Mouse (Mus musculus) T-cell, adult 66 days (primary cell): Measurements from ENCODE around the gene Cdk1. TPM values are rescaled to one million over a fixed set of nuclear protein-coding genes. Genes with fewer than 3 reads are reported as not detected.

Experiments used
- total RNA-seq, 2 experiments: library from RNA; stranded (reverse); gene quantifications; 3 replicates in 1 of 2; 4 replicates in 1 of 2; pipeline ENCODE4 v1.2.4; 2023

Cdk1 gene
- 1 to 10 TPM; 4.7 to 8.8 TPM for total RNA-seq

DNA sequence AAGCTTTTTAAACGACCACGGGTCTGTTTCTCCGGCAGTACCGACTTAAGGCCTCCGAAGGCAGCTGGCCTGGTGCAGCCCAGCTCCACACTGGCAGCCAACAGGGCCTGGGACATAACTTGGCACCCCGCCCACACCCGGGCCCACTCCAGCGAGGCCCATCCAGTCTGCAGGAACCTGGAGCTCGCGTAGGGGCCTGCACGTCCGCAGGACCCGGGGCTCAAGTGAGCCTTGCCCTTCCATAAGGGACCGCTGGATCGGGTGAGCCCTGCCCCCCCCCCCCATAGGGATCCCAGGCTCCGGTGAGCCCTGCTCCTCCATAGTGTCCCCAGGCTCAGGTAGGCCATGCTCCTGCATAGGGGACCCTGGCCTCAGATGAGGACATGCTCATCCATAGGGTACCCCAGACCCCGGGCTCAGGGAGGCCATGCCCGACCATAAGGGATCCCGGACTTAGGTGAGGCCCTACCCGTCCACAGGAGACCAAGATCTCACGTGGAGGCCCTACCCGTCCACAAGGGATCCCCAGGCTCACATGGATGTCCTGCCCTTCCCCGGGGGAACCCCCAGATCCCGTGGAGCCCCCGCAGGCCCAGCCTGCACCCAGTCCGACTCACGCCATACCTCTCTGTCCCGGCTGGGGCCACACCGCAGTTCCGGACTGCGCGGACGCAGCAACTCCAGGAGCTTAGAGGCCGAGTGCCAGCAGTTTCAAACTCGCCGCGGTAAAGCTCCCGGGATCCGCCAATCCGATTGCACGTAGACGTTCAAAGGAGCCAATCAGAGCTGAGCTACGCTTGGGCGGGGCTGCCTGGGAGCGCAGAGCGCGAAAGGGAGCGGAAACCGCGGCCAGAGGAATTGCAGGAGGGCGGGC, at the start of gene Cdk1:
Gene Cdk1, minus strand, starts transcription at position 727 of the 874 bp plus-strand sequence.

DNA sequence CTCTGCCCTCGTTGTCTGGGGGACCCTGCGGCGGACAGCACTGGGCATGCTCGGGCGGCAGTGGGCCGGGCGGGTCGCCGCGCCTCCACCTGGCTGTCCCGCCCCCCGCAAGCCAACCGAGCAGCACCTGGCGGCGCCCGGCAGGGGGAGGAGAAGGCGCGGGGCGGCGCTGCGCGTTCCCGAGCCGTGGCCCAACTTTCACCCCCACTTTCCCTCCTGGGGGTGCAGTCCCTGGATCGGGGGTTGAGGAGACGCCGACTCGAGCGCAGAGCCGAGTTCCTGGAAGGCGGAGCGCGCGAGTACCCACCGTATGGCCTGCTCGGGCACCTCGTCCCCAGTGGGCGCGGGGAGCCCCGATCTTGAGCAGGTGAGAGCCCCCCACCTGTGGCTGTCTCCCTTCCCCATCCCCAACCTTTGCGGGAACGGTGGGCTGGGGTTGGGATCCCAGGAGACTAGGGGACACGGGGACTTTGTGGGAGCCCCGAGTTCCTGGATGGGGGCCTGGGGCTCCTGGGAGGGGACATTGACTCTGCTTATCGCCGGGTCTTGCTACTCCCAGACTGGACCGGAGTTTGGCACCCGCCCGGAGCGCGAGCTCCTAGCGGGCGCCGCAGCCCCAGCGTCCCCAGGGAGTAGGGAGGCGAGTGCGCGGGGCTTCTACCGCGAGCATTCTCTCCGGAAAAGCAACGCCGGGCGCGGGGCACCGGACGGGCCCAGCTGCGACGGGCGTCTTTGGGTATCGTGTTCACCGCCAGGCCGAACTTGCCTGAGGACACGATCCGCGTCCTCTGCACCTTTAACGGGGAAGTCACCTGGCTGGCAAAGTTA, 46.2 kb upstream of the Cdk1 start, which contains the start of gene Ank3:
Gene Ank3, plus strand, starts transcription at position 11 of the 828 bp plus-strand sequence.

Other genes with a start within 250 kb of the Cdk1 start
- 1 to 10 TPM; 3.7 to 3.8 TPM for gene Rhobtb1, start 201.5 kb downstream of the Cdk1 start, total RNA-seq
- gene A930033H14Rik, start 139.8 kb downstream of the Cdk1 start, total RNA-seq, result not detected
- gene Ank3, start 45.8 kb upstream of the Cdk1 start, total RNA-seq, result not detected